Mouse (Mus musculus) forebrain, embryonic 11.5 days (tissue): ENCODE data around the gene B4galt5. TPM values are rescaled to one million over a fixed set of nuclear protein-coding genes. Genes with fewer than 3 reads are reported as not detected.

Experiments
- ATAC-seq: fragments of 200-750 bp; cut with Nextera tagmentation; replicated peaks from 2 replicates; pipeline ENCODE4 v1.8.0; 2017; ENCODE audit warnings: moderate TSS enrichment; ENCODE audit not compliant: low FRiP score
- DNase-seq: peaks from one replicate; pipeline ENCODE4 v3.0.0-alpha.2; 2017; ENCODE audit warnings: low spot score
- H3K27ac ChIP-seq: fragments of 300-500 bp; sonication (generic); 2 replicates; pipeline ENCODE4 v1.5.1; 2014; ENCODE audit warnings: low read depth, low read length
- H3K27me3 ChIP-seq: fragments of 300-500 bp; sonication (generic); 2 replicates; pipeline ENCODE4 v1.6.1; 2014; ENCODE audit warnings: mild to moderate bottlenecking, low read length, mixed read lengths; ENCODE audit not compliant: control insufficient read depth, insufficient read depth
- H3K36me3 ChIP-seq: fragments of 300-500 bp; sonication (generic); 2 replicates; pipeline ENCODE4 v1.6.1; 2014; ENCODE audit warnings: mild to moderate bottlenecking, low read length, moderate library complexity, mixed read lengths; ENCODE audit not compliant: control insufficient read depth, insufficient read depth
- H3K4me1 ChIP-seq: fragments of 300-500 bp; sonication (generic); replicated peaks from 2 replicates; pipeline ENCODE4 v1.6.1; 2014; ENCODE audit warnings: low read length, mixed read lengths; ENCODE audit not compliant: control insufficient read depth, insufficient read depth
- H3K4me2 ChIP-seq: fragments of 300-500 bp; sonication (generic); 2 replicates; pipeline ENCODE4 v1.6.1; 2014; ENCODE audit warnings: low read depth, mild to moderate bottlenecking, low read length, moderate library complexity, mixed read lengths; ENCODE audit not compliant: severe bottlenecking
- H3K4me3 ChIP-seq: fragments of 300-500 bp; sonication (generic); 2 replicates; pipeline ENCODE4 v1.5.1; 2014; ENCODE audit warnings: low read depth, low read length
- H3K9ac ChIP-seq: fragments of 300-500 bp; sonication (generic); 2 replicates; pipeline ENCODE4 v1.6.1; 2014; ENCODE audit warnings: low read length
- H3K9me3 ChIP-seq: fragments of 300-500 bp; sonication (generic); 2 replicates; pipeline ENCODE4 v1.6.1; 2016; ENCODE audit warnings: low read length, mixed read lengths; ENCODE audit not compliant: control insufficient read depth
- WGBS: fragments of 180-500 bp; shearing (Covaris S2); extraction: QIAGEN DNeasy Blood & Tissue Kit; methylation state at CpG from one replicate; pipeline ENCODE4 v1.1.7; 2014; 5-methylcytosine and 5-hydroxymethylcytosine counted together
- polyA plus RNA-seq: library from polyadenylated mRNA; unstranded; fragments of >200 nt; fragmentation: Nextera tagmentation; extraction: Ambion mirVana; gene quantifications from 2 replicates; pipeline ENCODE4 v1.2.1, GENCODE M21; 2014

Gene B4galt5
- polyA plus RNA-seq, 1 experiment from 2014 or later = 19.2 TPM

GRCm38 (mm10) chr2:167302031-167302430 is 47.0 kb downstream of the B4galt5 start:
- Histone ChIP-seq H3K4me1 (0 out of 2 replicates have a peak, but pooled peaks cover 2% of the 10 kb centered on the region), H3K27ac (no peak overlapping the region), H3K9ac (no peak overlapping the region), H3K4me3 (no peak overlapping the region), H3K9me3 (no peaks in the 10 kb centered on the region), H3K36me3 (no peaks in the 10 kb centered on the region), H3K27me3 (no peaks in the 10 kb centered on the region), H3K4me2 (no peak overlapping the region)
- WGBS = 87% methylated on average over 12 of the region's 12 CpGs
- ATAC-seq (no peak), DNase-seq (no peak)

- Histone ChIP-seq H3K4me3 (no peak overlapping the region), H3K9ac (no peak overlapping the region), H3K27me3 (no peaks in the 10 kb centered on the region), H3K36me3 (no peaks in the 10 kb centered on the region), H3K4me2 (no peak overlapping the region), H3K4me1 (0 out of 2 replicates have a peak, but pooled peaks cover 2% of the 10 kb centered on the region), H3K27ac (no peak overlapping the region), H3K9me3 (no peaks in the 10 kb centered on the region)
- DNase-seq = no peak
- no peak for ATAC-seq
- 95% methylated on average over 7 of the region's 7 CpGs for WGBS
Measured at GRCm38 (mm10) chr2:167301601-167302000, 47.4 kb downstream of the B4galt5 start.

GRCm38 (mm10) chr2:167300943-167301497 is 48.0 kb downstream of the B4galt5 start:
- Histone ChIP-seq H3K4me2 (no peak overlapping the region), H3K9ac (no peak overlapping the region), H3K27ac (no peak overlapping the region), H3K4me3 (no peak overlapping the region), H3K36me3 (no peaks in the 10 kb centered on the region), H3K27me3 (no peaks in the 10 kb centered on the region), H3K9me3 (no peaks in the 10 kb centered on the region), H3K4me1 (0 out of 2 replicates have a peak, but pooled peaks cover 2% of the 10 kb centered on the region)
- ATAC-seq (no peak), DNase-seq (no peak)
- WGBS = 91% methylated on average over 21 of the region's 21 CpGs

DNA sequence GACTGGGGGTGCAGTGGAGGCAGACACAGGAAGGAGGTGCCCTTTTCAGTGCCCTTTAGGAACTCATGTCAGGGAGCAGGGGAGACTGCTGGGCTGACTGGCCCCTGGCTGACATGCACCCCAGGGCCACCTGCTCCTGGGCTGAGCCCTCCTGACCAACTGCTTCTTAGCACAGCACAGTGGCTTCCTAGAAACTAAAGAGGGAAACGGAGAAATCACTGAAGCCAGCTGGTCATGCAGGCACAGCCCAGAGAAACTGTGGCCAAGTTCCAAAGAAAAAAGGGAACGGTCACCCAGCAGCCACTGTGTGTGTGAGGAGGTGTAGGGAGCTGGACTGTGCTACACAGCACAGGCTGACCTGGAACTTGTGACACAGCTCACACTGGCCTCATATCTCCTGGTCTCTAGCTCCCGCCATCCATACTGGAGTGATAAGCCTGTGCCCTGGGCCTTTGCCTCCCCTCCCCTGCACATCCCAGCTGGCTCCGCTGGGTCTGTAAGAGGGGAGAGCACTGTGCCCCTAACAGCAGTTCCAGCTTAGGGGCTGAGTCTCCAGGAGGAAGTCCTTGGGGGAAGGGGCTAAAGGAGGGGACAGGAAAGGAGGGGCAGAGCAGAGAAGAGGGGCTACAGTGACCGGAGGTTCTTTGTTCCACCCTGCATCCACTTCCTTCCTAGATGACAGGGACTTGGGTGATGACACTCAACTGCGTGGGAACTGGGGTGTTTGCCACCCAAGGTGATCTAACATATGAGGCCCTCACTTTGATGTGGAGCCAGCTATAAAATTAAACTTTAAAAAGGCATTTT is 48.9 kb downstream of the B4galt5 start:
- ATAC-seq (no peak), DNase-seq (no peak)
- H3K9ac ChIP-seq = no peak overlapping the region
- 87% methylated on average over 6 of the region's 6 CpGs for WGBS
- H3K4me3 ChIP-seq = no peak overlapping the region
- no peaks in the 10 kb centered on the region for H3K36me3 ChIP-seq
- 0 out of 2 replicates have a peak, but pooled peaks cover 2% of the 10 kb centered on the region for H3K4me1 ChIP-seq
- H3K4me2 ChIP-seq = no peak overlapping the region
- 0 out of 2 replicates have a peak overlapping the region, but pooled peaks have one; percentile 39 for H3K27ac ChIP-seq
- H3K9me3 ChIP-seq = no peaks in the 10 kb centered on the region
- no peaks in the 10 kb centered on the region for H3K27me3 ChIP-seq

DNA sequence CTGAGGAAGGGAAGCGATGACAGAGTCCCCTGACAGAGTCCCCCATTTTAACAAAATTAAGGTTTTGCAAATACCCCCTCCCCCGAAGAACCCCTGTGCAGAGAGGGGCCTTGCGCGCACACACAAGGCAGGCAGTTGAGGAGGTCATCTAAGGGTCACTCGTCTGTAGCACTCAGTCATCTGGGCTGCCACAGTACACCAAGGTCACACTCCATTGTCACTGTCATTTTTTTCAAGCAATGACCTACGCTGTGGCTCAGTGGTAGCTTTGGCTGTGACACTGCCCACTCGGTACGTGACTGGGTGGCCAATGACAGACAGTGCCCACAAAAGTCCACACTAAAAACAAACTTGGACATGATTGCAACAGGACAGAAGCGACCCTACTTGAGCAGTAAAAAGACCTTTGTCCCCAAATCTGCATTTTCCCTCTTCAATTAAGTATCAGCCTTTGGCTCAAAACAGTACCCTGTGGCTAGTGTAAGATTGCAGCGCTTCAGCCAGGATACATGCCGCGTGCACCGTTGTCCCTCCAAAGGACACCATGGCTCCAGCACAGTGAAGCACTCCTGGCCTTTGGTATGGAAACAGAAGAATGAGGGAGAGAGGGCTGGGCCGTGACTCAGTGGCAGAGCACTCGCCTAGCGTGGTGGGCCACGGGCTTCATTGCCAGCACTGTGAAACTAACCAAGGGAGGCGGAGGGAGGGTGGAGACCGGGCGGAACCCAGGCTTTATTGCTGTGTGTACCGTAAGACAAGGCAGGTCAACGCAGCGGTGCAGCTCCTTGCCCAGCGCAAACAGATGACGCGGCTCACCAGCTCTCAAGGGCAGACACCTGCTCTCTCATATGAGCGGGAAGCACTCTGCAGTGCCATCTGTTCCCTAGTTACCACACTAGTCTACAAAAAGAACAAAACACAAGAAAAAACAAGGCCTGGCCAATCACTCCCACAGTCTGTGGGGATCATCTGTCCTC is 50.0 kb downstream of the B4galt5 start:
- peak; percentile 46 for ATAC-seq
- Histone ChIP-seq H3K27me3 (no peaks in the 10 kb centered on the region), H3K27ac (peak overlapping the region; percentile 37; the same call in 1 of the 2 replicates), H3K9ac (no peak overlapping the region; the same call in 1 of the 2 replicates), H3K9me3 (no peaks in the 10 kb centered on the region), H3K4me2 (no peak overlapping the region), H3K36me3 (no peaks in the 10 kb centered on the region), H3K4me3 (no peak overlapping the region), H3K4me1 (0 out of 2 replicates have a peak, but pooled peaks cover 2% of the 10 kb centered on the region)
- no peak for DNase-seq
- WGBS = 84% methylated on average over 27 of the region's 27 CpGs

DNA sequence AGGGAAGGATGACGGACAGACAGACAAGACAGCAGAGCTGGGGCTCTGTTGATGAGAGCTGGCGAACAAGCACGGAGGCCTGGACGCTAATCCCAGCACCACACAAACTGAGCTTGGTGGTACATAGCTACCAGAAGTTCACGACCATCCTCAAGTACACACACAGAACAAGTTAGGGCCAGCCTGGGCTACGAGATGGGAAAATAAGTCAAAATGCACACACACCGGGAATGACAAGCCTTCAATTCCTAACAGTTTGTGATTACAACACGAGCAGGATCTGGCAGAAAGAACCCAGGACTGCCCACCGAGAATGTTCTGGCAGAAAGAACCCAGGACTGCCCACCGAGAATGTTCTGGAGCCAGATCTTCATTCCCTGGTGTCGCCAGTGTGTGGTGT is 51.0 kb downstream of the B4galt5 start:
- Histone ChIP-seq H3K27me3 (no peaks in the 10 kb centered on the region), H3K4me2 (no peak overlapping the region), H3K27ac (no peak overlapping the region), H3K4me3 (no peak overlapping the region), H3K4me1 (0 out of 2 replicates have a peak, but pooled peaks cover 2% of the 10 kb centered on the region), H3K9ac (no peak overlapping the region), H3K9me3 (no peaks in the 10 kb centered on the region), H3K36me3 (no peaks in the 10 kb centered on the region)
- ATAC-seq = no peak
- no peak for DNase-seq
- 95% methylated on average over 11 of the region's 11 CpGs for WGBS

DNA sequence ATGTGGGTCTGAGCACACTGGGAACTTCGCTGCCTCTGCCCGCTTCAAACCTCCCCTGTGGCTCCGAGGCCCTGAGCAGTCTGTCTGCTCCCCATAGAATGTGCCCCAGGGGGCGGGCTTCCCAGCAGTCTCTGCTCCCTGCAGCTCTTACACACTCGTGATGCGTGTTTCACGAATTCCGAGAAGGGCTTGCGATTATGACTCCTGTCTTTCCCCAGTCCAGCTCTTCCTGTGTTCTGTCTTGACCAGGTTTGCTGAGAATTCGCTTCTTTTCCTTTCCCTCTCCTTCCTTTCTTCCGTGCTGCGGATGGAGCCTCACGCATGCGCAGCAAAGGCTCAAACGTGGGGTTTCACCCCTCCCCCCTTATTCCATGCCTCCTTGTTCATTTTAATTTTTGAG is 54.1 kb downstream of the B4galt5 start:
- H3K4me3 ChIP-seq = no peak overlapping the region
- no peaks in the 10 kb centered on the region for H3K36me3 ChIP-seq
- H3K27me3 ChIP-seq = no peaks in the 10 kb centered on the region
- 62% methylated on average over 15 of the region's 15 CpGs for WGBS
- no peak for ATAC-seq
- 0 out of 2 replicates have a peak, but pooled peaks cover 2% of the 10 kb centered on the region for H3K4me1 ChIP-seq
- H3K27ac ChIP-seq = no peak overlapping the region
- no peak for DNase-seq
- no peaks in the 10 kb centered on the region for H3K9me3 ChIP-seq
- H3K9ac ChIP-seq = 0 out of 2 replicates have a peak overlapping the region, but pooled peaks have one; percentile 10
- no peak overlapping the region for H3K4me2 ChIP-seq

- no peak for ATAC-seq
- Histone ChIP-seq H3K4me3 (no peak overlapping the region), H3K4me2 (no peak overlapping the region), H3K27ac (no peak overlapping the region), H3K9ac (no peak overlapping the region), H3K4me1 (0 out of 2 replicates have a peak, but pooled peaks cover 2% of the 10 kb centered on the region), H3K36me3 (no peaks in the 10 kb centered on the region), H3K9me3 (no peaks in the 10 kb centered on the region), H3K27me3 (no peaks in the 10 kb centered on the region)
- 79% methylated on average over 7 of the region's 7 CpGs for WGBS
- no peak for DNase-seq
Measured at GRCm38 (mm10) chr2:167294216-167294615, 54.8 kb downstream of the B4galt5 start.
